Mouse (Mus musculus) liver, embryonic 15.5 days (tissue): Measurements from ENCODE around the gene Mrpl4. TPM values are rescaled to one million over a fixed set of nuclear protein-coding genes. Genes with fewer than 3 reads are reported as not detected.
"Not testable (repeated sequence)": the region's sequence is repeated elsewhere in the genome, so short reads cannot be mapped to it uniquely, and the experiment has no call there.

ENCODE experiments used
- ATAC-seq: fragments of 200-750 bp; cut with Nextera tagmentation; 2 replicates; pipeline ENCODE4 v1.8.0; 2017; ENCODE audit warnings: moderate number of reproducible peaks, mild to moderate bottlenecking, moderate library complexity; ENCODE audit not compliant: insufficient read depth
- H3K27ac ChIP-seq: fragments of 300-500 bp; sonication (generic); replicated peaks from 2 replicates; pipeline ENCODE4 v1.5.1; 2015; ENCODE audit warnings: mild to moderate bottlenecking, inconsistent platforms
- H3K27me3 ChIP-seq: fragments of 300-500 bp; sonication (generic); 2 replicates; pipeline ENCODE4 v1.6.1; 2015; ENCODE audit warnings: mild to moderate bottlenecking, inconsistent platforms
- H3K36me3 ChIP-seq: fragments of 300-500 bp; sonication (generic); replicated peaks from 2 replicates; pipeline ENCODE4 v1.6.1; 2015; ENCODE audit warnings: moderate library complexity, mild to moderate bottlenecking, inconsistent platforms
- H3K4me1 ChIP-seq: fragments of 300-500 bp; sonication (generic); replicated peaks from 2 replicates; pipeline ENCODE4 v1.6.1; 2015; ENCODE audit warnings: inconsistent platforms
- H3K4me2 ChIP-seq: fragments of 300-500 bp; sonication (generic); 2 replicates; pipeline ENCODE4 v1.6.1; 2015; ENCODE audit warnings: moderate library complexity, mild to moderate bottlenecking, inconsistent platforms
- H3K4me3 ChIP-seq: fragments of 300-500 bp; sonication (generic); replicated peaks from 2 replicates; pipeline ENCODE4 v1.5.1; 2015; ENCODE audit warnings: mild to moderate bottlenecking, inconsistent platforms
- H3K9ac ChIP-seq: fragments of 300-500 bp; sonication (generic); 2 replicates; pipeline ENCODE4 v1.6.1; 2015; ENCODE audit warnings: moderate library complexity, mild to moderate bottlenecking, inconsistent platforms
- H3K9me3 ChIP-seq: fragments of 300-500 bp; sonication (generic); replicated peaks from 2 replicates; pipeline ENCODE4 v1.6.1; 2016; ENCODE audit warnings: inconsistent platforms
- WGBS: fragments of 180-500 bp; shearing (Covaris S2); methylation state at CpG from one replicate; pipeline ENCODE4 v1.1.7; 2015; ENCODE audit warnings: mixed read lengths; ENCODE audit not compliant: insufficient replicate concordance; 5-methylcytosine and 5-hydroxymethylcytosine counted together
- polyA plus RNA-seq: library from polyadenylated mRNA; unstranded; fragments of >200 nt; fragmentation: Nextera tagmentation; extraction: Ambion mirVana; gene quantifications from 2 replicates; pipeline ENCODE4 v1.2.1, GENCODE M21; 2015

Mrpl4 gene
- polyA plus RNA-seq, 1 experiment from 2014 or later: 62.1 TPM

DNA sequence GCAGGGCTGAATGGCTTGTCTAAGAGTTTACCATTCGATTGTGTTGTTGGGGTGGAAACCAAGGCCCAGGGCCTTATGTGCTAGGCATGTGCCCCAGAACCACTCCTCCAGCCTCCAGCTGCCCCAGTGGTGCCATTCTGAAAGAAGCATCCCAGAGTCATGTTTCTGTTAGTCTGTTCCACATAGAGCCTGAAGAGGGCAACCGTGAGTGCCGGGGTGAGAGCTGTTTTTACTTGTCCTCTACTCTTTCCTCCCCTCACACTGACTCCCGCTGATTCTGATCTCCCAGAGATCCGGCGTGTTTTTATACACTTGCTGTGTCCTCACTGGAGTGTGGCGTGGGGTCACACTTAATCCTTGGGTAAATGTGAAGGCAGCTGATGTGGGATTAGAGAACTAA is 5.5 kb downstream of the Mrpl4 start:
- no peaks in the 10 kb centered on the region for H3K9me3 ChIP-seq
- H3K4me1 ChIP-seq: peaks cover 42% of the 10 kb centered on the region
- WGBS: 76% methylated on average over 7 of the region's 7 CpGs
- H3K27ac ChIP-seq: no peak overlapping the region
- no peak overlapping the region for H3K4me2 ChIP-seq
- H3K36me3 ChIP-seq: peaks cover 36% of the 10 kb centered on the region
- ATAC-seq: no peak
- H3K9ac ChIP-seq: no peak overlapping the region
- no peaks in the 10 kb centered on the region for H3K27me3 ChIP-seq
- H3K4me3 ChIP-seq: no peak overlapping the region

DNA sequence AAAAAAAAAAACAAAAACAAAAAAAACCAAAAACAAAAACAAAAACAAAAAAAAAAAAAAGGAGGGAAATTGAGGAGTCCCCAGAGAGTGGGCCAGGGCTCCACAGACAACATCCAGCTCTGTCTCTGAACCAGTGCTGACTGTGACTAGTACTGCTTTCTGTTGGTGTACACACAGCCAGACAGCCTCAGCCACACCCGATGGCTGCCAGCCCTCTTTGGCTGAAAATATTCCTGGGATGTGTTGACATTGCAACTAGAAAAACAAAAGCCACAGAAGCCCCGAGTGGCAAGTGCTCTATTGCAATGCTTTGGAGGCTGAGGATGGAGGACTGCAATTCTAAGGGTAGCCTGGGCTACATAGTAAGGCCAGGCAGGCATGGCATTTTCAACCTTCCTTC is 7.8 kb downstream of the Mrpl4 start:
- Histone ChIP-seq H3K4me1 (peaks cover 30% of the 10 kb centered on the region), H3K27me3 (peaks cover 21% of the 10 kb centered on the region), H3K27ac (0 out of 2 replicates have a peak overlapping the region, but pooled peaks have one; percentile 4), H3K36me3 (peaks cover 34% of the 10 kb centered on the region), H3K4me2 (no peak overlapping the region), H3K4me3 (no peak overlapping the region), H3K9ac (no peak overlapping the region), H3K9me3 (no peaks in the 10 kb centered on the region)
- WGBS: 41% methylated on average over 2 of the region's 2 CpGs
- no peak for ATAC-seq

DNA sequence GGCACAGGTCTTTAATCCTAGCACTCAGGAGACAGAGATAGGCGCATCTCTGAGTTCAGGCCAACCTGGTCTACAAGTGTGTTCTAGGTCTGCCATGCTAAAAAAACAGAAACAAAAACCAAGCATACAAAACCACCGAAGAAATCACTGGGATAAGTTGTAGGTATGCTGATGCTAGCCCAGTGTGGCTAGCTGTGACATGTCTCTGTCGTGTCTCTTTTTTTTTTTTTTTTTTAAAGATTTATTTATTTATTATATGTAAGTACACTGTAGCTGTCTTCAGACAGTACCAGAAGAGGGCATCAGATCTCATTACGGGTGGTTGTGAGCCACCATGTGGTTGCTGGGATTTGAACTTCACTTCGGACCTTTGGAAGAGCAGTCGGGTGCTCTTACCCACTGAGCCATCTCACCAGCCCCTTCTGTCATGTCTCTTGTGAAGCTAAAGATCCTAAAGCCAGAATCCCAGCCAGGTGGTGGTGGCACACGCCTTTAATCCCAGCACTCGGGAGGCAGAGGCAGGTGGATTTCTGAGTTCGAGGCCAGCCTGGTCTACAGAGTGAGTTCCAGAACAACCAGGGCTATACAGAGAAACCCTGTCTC is 8.5 kb downstream of the Mrpl4 start:
- 61% methylated on average over 9 of the region's 9 CpGs for WGBS
- H3K27ac ChIP-seq: 0 out of 2 replicates have a peak overlapping the region, but pooled peaks have one; percentile 4

DNA sequence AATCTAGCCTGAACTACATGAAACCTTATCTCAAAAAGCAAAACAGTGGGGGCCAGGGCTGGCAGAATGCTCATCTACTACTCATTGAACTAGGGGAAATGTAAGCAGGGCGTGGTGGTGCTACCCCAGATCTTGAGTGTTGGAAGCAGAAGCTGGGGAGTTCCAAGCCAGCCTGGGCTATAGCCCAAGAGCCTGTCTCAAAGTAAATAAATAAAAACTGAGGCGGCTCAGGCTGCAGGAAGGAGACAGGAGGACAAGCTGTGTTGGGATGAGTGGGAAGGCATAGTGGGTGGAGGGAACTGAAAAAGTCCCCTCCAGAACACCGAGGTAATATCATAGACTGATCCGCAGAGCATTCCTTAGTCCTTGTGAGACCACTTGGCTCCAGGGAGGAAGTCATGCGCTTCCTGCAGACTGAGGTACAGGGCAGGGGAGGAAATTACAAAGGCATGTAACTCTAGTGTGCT is 9.3 kb downstream of the Mrpl4 start:
- peaks cover 36% of the 10 kb centered on the region for H3K27me3 ChIP-seq
- no peaks in the 10 kb centered on the region for H3K9me3 ChIP-seq
- no peak overlapping the region for H3K9ac ChIP-seq
- ATAC-seq: no peak
- H3K36me3 ChIP-seq: peaks cover 21% of the 10 kb centered on the region
- no peak overlapping the region for H3K4me3 ChIP-seq
- peak overlapping the region; percentile 31; the same call in 1 of the 2 replicates for H3K27ac ChIP-seq
- H3K4me2 ChIP-seq: no peak overlapping the region
- 20% methylated on average over 5 of the region's 5 CpGs for WGBS
- H3K4me1 ChIP-seq: peaks cover 45% of the 10 kb centered on the region

More for the DNA sequence above, 8.5 kb downstream of the Mrpl4 start:
- Histone ChIP-seq H3K4me1 (peaks cover 36% of the 10 kb centered on the region), H3K27me3 (peaks cover 28% of the 10 kb centered on the region), H3K36me3 (peaks cover 29% of the 10 kb centered on the region)
- H3K9me3 ChIP-seq, ATAC-seq, H3K4me3 ChIP-seq, H3K9ac ChIP-seq, H3K4me2 ChIP-seq: not testable (repeated sequence)

DNA sequence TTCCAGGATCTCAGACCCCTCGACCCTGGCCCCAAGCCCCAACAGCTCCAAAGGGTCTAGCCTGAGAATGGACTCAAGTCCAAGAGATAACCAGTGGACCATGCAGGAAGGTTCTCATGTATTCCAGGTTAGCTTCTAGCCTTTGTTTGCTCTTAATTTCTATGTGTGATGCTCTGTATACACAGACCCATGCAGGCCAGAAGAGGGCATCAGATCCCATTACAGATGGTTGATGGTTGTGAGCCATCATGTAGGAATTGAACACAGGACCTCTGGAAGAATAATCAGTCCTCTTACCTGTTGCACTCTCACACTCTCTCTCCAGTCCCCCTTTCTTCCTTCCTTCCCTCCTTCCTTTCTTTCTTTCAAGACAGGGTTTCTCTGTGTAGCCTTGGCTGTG is 9.8 kb downstream of the Mrpl4 start:
- Histone ChIP-seq H3K9ac (no peak overlapping the region), H3K4me2 (no peak overlapping the region), H3K4me3 (no peak overlapping the region), H3K27me3 (peaks cover 41% of the 10 kb centered on the region), H3K9me3 (no peaks in the 10 kb centered on the region), H3K4me1 (peaks cover 50% of the 10 kb centered on the region), H3K27ac (0 out of 2 replicates have a peak overlapping the region, but pooled peaks have one; percentile 31), H3K36me3 (peaks cover 16% of the 10 kb centered on the region)
- 8% methylated on average over 1 of the region's 1 CpGs for WGBS
- no peak for ATAC-seq

DNA sequence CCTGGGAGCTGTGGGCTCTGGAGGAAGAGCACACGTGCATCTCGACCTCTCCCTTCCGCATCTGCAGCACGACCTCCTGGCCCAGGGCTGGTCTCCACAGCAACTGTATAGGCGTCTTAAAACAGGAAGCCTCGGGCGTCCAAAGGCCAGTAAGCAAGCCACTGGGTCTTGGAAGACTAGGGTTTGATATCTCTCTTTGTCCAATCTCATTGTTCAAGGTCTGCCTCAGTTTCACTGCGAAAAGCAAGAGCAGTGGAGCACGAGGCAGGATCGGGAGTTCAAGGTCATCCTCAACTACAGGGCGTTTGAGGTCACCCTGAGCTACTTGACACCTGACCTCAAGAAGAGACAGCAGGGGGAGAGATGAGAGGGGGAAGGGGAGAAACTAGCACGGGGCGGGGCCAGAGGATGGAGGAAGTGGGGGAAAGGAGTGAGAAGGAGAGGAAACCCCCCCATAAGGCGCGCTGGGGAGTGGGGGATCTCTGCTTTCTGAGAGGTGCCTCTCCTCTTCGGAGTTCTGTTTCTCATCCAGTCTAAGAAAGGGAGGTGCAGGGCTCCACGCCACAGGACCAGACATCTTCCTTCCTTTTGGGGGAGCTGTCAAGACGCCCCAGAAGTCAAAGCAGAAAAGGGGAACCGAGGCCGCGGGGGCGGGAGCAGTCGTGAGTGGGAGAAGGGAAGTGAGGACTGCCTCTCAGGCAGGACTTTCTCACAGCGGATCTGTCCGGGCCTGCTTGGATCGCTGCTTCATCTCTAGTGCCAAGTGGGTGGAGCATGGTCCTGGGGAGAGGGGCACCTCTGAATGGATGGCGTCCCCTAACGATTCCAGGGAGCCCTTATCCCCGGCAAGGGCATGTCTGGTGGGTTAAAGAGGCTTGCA is 12.4 kb downstream of the Mrpl4 start:
- H3K4me3 ChIP-seq: peak overlapping the region; percentile 53
- H3K4me2 ChIP-seq: peak overlapping the region; percentile 68
- H3K27ac ChIP-seq: peak overlapping the region; percentile 38; the same call in 1 of the 2 replicates
- ATAC-seq: peak; percentile 35; the same call in 1 of the 2 replicates
- peak overlapping the region; percentile 36; the same call in 1 of the 2 replicates for H3K9ac ChIP-seq
- no peaks in the 10 kb centered on the region for H3K9me3 ChIP-seq
- WGBS: 4% methylated on average over 29 of the region's 29 CpGs
- H3K27me3 ChIP-seq: peaks cover 59% of the 10 kb centered on the region
- no peaks in the 10 kb centered on the region for H3K36me3 ChIP-seq
- H3K4me1 ChIP-seq: peaks cover 62% of the 10 kb centered on the region

DNA sequence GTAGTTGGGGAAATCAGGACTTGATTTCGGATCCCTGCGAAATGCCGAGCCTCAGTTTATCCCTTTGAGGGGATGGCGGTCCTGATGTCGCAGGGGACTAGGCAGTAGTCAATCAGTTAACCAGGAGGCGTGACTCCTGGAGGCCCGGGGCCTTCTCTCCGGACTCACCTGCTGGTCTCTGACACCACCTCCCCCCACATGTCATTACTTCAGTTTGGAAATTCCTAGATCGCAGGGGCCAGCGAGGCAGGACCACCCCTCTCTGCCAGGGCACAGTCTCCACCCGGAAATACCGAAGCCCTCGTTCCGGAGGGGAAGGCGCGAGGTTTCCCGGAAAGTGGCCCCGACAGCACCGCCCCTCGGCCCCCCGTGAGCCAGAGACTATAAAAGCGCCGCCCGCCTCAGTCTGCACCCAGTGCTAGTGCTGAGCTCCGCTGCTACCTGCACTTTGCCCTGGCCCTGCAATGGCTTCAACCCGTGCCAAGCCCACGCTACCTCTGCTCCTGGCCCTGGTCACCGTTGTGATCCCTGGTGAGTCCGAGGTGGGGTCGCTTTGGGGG is 13.1 kb downstream of the Mrpl4 start, which contains the start of gene Icam1:
Gene Icam1 (plus strand): TSS at position 415 of the 560 bp plus-strand sequence.
- under 1% methylated on average over 30 of the region's 30 CpGs for WGBS
- peaks cover 59% of the 10 kb centered on the region for H3K27me3 ChIP-seq

DNA sequence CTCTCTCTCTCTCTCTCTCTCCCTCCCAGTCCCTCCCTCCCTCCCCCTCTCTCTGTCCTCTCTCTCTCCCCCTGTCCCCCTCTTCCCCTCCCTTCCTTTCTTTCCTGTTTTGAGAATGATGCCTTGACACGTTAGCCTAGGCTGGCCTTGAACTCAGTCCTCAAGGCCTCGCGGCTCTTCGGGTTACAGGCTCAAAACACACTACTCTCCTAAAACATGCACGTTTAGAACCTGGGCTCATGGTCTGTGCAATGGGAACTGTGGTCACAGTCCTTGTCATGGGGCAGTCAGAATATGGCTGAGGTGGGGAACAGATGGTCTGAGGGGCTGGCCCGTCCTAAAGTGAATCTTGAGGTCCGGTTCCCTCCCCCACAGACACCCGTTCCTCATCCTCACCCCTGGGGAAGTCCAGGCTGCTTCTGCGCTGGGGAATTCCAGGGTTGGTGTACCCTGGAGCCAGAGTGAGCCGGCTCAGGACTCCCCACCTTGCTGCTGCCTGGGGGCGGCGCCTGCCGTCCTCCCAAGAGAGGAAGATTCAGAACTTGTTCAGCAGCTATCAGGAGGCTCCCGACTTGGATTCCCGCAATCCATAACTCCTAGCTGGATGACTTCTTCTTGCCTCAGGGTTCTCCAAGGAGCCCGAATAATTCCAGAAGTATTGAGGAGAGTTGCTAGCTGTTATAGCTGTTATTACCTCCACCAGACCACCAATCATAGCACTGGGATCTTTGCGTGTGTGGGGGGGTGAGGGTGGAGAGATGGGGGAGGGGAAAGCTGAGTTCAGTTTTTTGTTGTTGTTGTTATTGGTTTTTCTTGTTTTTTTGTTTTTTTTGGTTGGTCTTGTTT is 14.0 kb downstream of the Mrpl4 start:
- 6% methylated on average over 17 of the region's 17 CpGs for WGBS
- H3K27me3 ChIP-seq: peaks cover 62% of the 10 kb centered on the region
- peak overlapping the region; percentile 53 for H3K4me3 ChIP-seq
- H3K36me3 ChIP-seq: no peaks in the 10 kb centered on the region
- ATAC-seq: no peak
- H3K27ac ChIP-seq: 0 out of 2 replicates have a peak overlapping the region, but pooled peaks have one; percentile 38
- peaks cover 54% of the 10 kb centered on the region for H3K4me1 ChIP-seq
- H3K9ac ChIP-seq: peak overlapping the region; percentile 36; the same call in 1 of the 2 replicates
- H3K9me3 ChIP-seq: no peaks in the 10 kb centered on the region
- peak overlapping the region; percentile 68 for H3K4me2 ChIP-seq

More for the DNA sequence above, 13.1 kb downstream of the Mrpl4 start, which contains the start of gene Icam1:
- Histone ChIP-seq H3K4me1 (peaks cover 59% of the 10 kb centered on the region), H3K9me3 (no peaks in the 10 kb centered on the region), H3K36me3 (no peaks in the 10 kb centered on the region), H3K4me3 (peak within 1 kb of the TSS; percentile 53), H3K27ac (peak within 1 kb of the TSS; percentile 38; the same call in 1 of the 2 replicates), H3K9ac (peak within 1 kb of the TSS; percentile 36; the same call in 1 of the 2 replicates), H3K4me2 (peak within 1 kb of the TSS; percentile 68)
- ATAC-seq: peak; percentile 68

DNA sequence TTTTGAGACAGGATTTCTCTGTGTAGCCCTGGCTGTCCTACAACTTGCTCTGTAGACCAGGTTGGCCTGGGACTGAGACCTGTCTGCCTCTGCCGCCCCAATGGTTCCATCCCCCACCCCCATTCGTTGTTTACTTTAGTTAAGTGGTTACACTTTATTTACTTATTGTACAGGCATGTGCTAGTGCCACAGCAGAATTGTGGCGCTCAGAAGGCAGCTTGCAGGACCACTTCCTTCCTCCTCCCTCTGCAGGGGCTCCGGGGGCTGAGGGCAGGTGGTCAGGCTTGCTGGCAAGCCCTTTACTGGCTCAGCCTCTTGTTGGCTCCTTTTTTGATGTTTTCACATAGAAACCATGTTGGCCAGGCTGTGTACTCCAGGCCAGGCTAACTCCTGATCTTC is 14.6 kb downstream of the Mrpl4 start:
- 11% methylated on average over 4 of the region's 4 CpGs for WGBS

DNA sequence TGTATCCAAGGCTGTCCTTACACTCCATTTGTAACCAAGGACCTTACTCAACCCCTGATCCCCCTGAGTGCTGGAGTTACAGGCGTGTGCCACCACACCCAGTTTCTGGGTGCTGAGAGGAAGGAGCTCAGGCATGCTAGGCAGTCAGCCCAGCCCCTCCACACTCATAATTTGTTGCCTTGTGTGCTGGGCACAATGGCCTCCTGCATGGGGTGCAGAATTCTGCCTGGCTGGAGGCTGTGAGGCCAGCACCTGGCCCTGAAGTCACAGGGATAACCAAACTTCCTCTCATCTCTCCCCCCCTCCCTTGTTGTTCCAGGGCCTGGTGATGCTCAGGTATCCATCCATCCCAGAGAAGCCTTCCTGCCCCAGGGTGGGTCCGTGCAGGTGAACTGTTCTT is 16.1 kb downstream of the Mrpl4 start:
- Histone ChIP-seq H3K36me3 (no peaks in the 10 kb centered on the region), H3K27ac (no peak overlapping the region), H3K9me3 (no peaks in the 10 kb centered on the region), H3K4me2 (no peak overlapping the region), H3K27me3 (peaks cover 59% of the 10 kb centered on the region), H3K9ac (no peak overlapping the region), H3K4me1 (peaks cover 42% of the 10 kb centered on the region), H3K4me3 (no peak overlapping the region)
- WGBS: 47% methylated on average over 2 of the region's 2 CpGs
- ATAC-seq: no peak

More for the DNA sequence above, 14.6 kb downstream of the Mrpl4 start:
- peak overlapping the region; percentile 53 for H3K4me3 ChIP-seq
- H3K27ac ChIP-seq: 0 out of 2 replicates have a peak overlapping the region, but pooled peaks have one; percentile 9
- no peak for ATAC-seq
- peaks cover 48% of the 10 kb centered on the region for H3K4me1 ChIP-seq
- H3K9ac ChIP-seq: no peak overlapping the region
- H3K27me3 ChIP-seq: peaks cover 62% of the 10 kb centered on the region
- H3K4me2 ChIP-seq: peak overlapping the region; percentile 68
- H3K9me3 ChIP-seq: no peaks in the 10 kb centered on the region
- no peaks in the 10 kb centered on the region for H3K36me3 ChIP-seq
